Mouse (Mus musculus) hindbrain, embryonic 11.5 days (tissue): ENCODE results near the gene Ankrd23. TPM values are rescaled to one million over a fixed set of nuclear protein-coding genes. Genes with fewer than 3 reads are reported as not detected.

Experiments used
- ATAC-seq: fragments of 200-750 bp; cut with Nextera tagmentation; 2 replicates; pipeline ENCODE4 v1.8.0; 2017; ENCODE audit warnings: mild to moderate bottlenecking, moderate TSS enrichment, moderate library complexity; ENCODE audit not compliant: low FRiP score
- DNase-seq: peaks from one replicate; pipeline ENCODE4 v3.0.0-alpha.2; 2015; ENCODE audit warnings: low spot score
- H3K27ac ChIP-seq: fragments of 300-500 bp; sonication (generic); 2 replicates; pipeline ENCODE4 v1.5.1; 2014; ENCODE audit warnings: mild to moderate bottlenecking, low read depth, low read length
- H3K27me3 ChIP-seq: fragments of 300-500 bp; sonication (generic); 2 replicates; pipeline ENCODE4 v1.6.1; 2014; ENCODE audit warnings: mild to moderate bottlenecking, low read length, moderate library complexity, mixed read lengths; ENCODE audit not compliant: control insufficient read depth, insufficient read depth
- H3K36me3 ChIP-seq: fragments of 300-500 bp; sonication (generic); 2 replicates; pipeline ENCODE4 v1.6.1; 2014; ENCODE audit warnings: mild to moderate bottlenecking, low read length, moderate library complexity, mixed read lengths; ENCODE audit not compliant: control insufficient read depth, insufficient read depth
- H3K4me1 ChIP-seq: fragments of 300-500 bp; sonication (generic); replicated peaks from 2 replicates; pipeline ENCODE4 v1.6.1; 2014; ENCODE audit warnings: low read length, mixed read lengths; ENCODE audit not compliant: control insufficient read depth, insufficient read depth
- H3K4me2 ChIP-seq: fragments of 300-500 bp; sonication (generic); replicated peaks from 2 replicates; pipeline ENCODE4 v1.6.1; 2014; ENCODE audit warnings: mild to moderate bottlenecking, low read depth, low read length
- H3K4me3 ChIP-seq: fragments of 300-500 bp; sonication (generic); 2 replicates; pipeline ENCODE4 v1.5.1; 2014; ENCODE audit warnings: low read depth, low read length
- H3K9ac ChIP-seq: fragments of 300-500 bp; sonication (generic); 2 replicates; pipeline ENCODE4 v1.6.1; 2014; ENCODE audit warnings: low read depth, low read length
- H3K9me3 ChIP-seq: fragments of 300-500 bp; sonication (generic); 2 replicates; pipeline ENCODE4 v1.6.1; 2016; ENCODE audit warnings: low read length; ENCODE audit not compliant: control insufficient read depth
- WGBS: fragments of 180-500 bp; shearing (Covaris S2); extraction: QIAGEN DNeasy Blood & Tissue Kit; methylation state at CpG from one replicate; pipeline ENCODE4 v1.1.7; 2014; 5-methylcytosine and 5-hydroxymethylcytosine counted together
- polyA plus RNA-seq: library from polyadenylated mRNA; unstranded; fragments of >200 nt; fragmentation: Nextera tagmentation; extraction: Ambion mirVana; gene quantifications from 2 replicates; pipeline ENCODE4 v1.2.1, GENCODE M21; 2014

Ankrd23 gene
- polyA plus RNA-seq, 1 experiment from 2014 or later = 6.8 TPM

- 79% methylated on average over 4 of the region's 4 CpGs for WGBS
- H3K27me3 ChIP-seq = no peaks in the 10 kb centered on the region
- H3K4me1 ChIP-seq = 0 out of 2 replicates have a peak, but pooled peaks cover 4% of the 10 kb centered on the region
- no peak for ATAC-seq
- no peaks in the 10 kb centered on the region for H3K36me3 ChIP-seq
- H3K9me3 ChIP-seq = no peaks in the 10 kb centered on the region
- no peak overlapping the region for H3K4me2 ChIP-seq
- DNase-seq = no peak
- no peak overlapping the region for H3K27ac ChIP-seq
- H3K4me3 ChIP-seq = no peak overlapping the region
- H3K9ac ChIP-seq = no peak overlapping the region
Observed at GRCm38 (mm10) chr1:36568776-36569175, 32.1 kb upstream of the Ankrd23 start.

GRCm38 (mm10) chr1:36567818-36568603 is 31.3 kb upstream of the Ankrd23 start:
- Histone ChIP-seq H3K9me3 (no peaks in the 10 kb centered on the region), H3K4me2 (no peak overlapping the region), H3K27me3 (no peaks in the 10 kb centered on the region), H3K36me3 (no peaks in the 10 kb centered on the region), H3K4me3 (no peak overlapping the region), H3K27ac (no peak overlapping the region), H3K4me1 (0 out of 2 replicates have a peak, but pooled peaks cover 4% of the 10 kb centered on the region), H3K9ac (no peak overlapping the region)
- ATAC-seq (no peak), DNase-seq (no peak)
- WGBS = 38% methylated on average over 21 of the region's 21 CpGs

GRCm38 (mm10) chr1:36566425-36566824 is 29.7 kb upstream of the Ankrd23 start:
- H3K9me3 ChIP-seq = no peaks in the 10 kb centered on the region
- DNase-seq (no peak), ATAC-seq (no peak)
- no peak overlapping the region for H3K9ac ChIP-seq
- 15% methylated on average over 2 of the region's 2 CpGs for WGBS
- H3K4me1 ChIP-seq = 0 out of 2 replicates have a peak, but pooled peaks cover 4% of the 10 kb centered on the region
- H3K4me3 ChIP-seq = no peak overlapping the region
- no peak overlapping the region for H3K4me2 ChIP-seq
- H3K27me3 ChIP-seq = no peaks in the 10 kb centered on the region
- H3K27ac ChIP-seq = no peak overlapping the region
- no peaks in the 10 kb centered on the region for H3K36me3 ChIP-seq

GRCm38 (mm10) chr1:36564101-36564500 is 27.4 kb upstream of the Ankrd23 start:
- DNase-seq = no peak
- WGBS = 82% methylated on average over 6 of the region's 6 CpGs
- no peaks in the 10 kb centered on the region for H3K36me3 ChIP-seq
- no peak for ATAC-seq
- no peak overlapping the region for H3K27ac ChIP-seq
- H3K9me3 ChIP-seq = no peaks in the 10 kb centered on the region
- H3K4me3 ChIP-seq = no peak overlapping the region
- peaks cover 6% of the 10 kb centered on the region for H3K4me1 ChIP-seq
- H3K4me2 ChIP-seq = no peak overlapping the region
- H3K9ac ChIP-seq = no peak overlapping the region
- no peaks in the 10 kb centered on the region for H3K27me3 ChIP-seq

- ATAC-seq = no peak
- Histone ChIP-seq H3K4me2 (no peak overlapping the region), H3K9ac (no peak overlapping the region), H3K4me3 (no peak overlapping the region), H3K36me3 (no peaks in the 10 kb centered on the region), H3K27me3 (no peaks in the 10 kb centered on the region), H3K9me3 (no peaks in the 10 kb centered on the region), H3K27ac (no peak overlapping the region), H3K4me1 (peaks cover 10% of the 10 kb centered on the region)
- 74% methylated on average over 4 of the region's 4 CpGs for WGBS
- no peak for DNase-seq
Observed at GRCm38 (mm10) chr1:36563632-36564031, 26.9 kb upstream of the Ankrd23 start.

GRCm38 (mm10) chr1:36563197-36563596 is 26.5 kb upstream of the Ankrd23 start:
- H3K27ac ChIP-seq = no peak overlapping the region

GRCm38 (mm10) chr1:36562388-36562787 is 25.7 kb upstream of the Ankrd23 start:
- Histone ChIP-seq H3K4me1 (peaks cover 7% of the 10 kb centered on the region), H3K4me2 (no peak overlapping the region), H3K36me3 (no peaks in the 10 kb centered on the region), H3K9ac (no peak overlapping the region), H3K27me3 (no peaks in the 10 kb centered on the region), H3K4me3 (no peak overlapping the region), H3K9me3 (no peaks in the 10 kb centered on the region), H3K27ac (no peak overlapping the region)
- no peak for DNase-seq
- no peak for ATAC-seq
- 72% methylated on average over 4 of the region's 4 CpGs for WGBS

More at GRCm38 (mm10) chr1:36563197-36563596, 26.5 kb upstream of the Ankrd23 start:
- Histone ChIP-seq H3K4me1 (peaks cover 11% of the 10 kb centered on the region), H3K9me3 (no peaks in the 10 kb centered on the region), H3K36me3 (no peaks in the 10 kb centered on the region), H3K9ac (no peak overlapping the region), H3K4me3 (no peak overlapping the region), H3K4me2 (no peak overlapping the region), H3K27me3 (no peaks in the 10 kb centered on the region)
- no peak for DNase-seq
- ATAC-seq = no peak
- WGBS = 74% methylated on average over 2 of the region's 2 CpGs

- no peak overlapping the region for H3K4me3 ChIP-seq
Observed at GRCm38 (mm10) chr1:36560903-36561302, 24.2 kb upstream of the Ankrd23 start.

GRCm38 (mm10) chr1:36559888-36560287 is 23.2 kb upstream of the Ankrd23 start:
- no peak overlapping the region for H3K4me2 ChIP-seq
- H3K27ac ChIP-seq = no peak overlapping the region
- no peaks in the 10 kb centered on the region for H3K9me3 ChIP-seq
- H3K4me3 ChIP-seq = no peak overlapping the region
- 64% methylated on average over 5 of the region's 5 CpGs for WGBS
- H3K9ac ChIP-seq = no peak overlapping the region
- peaks cover 15% of the 10 kb centered on the region for H3K4me1 ChIP-seq
- ATAC-seq = no peak
- no peaks in the 10 kb centered on the region; the same call in 1 of the 2 replicates for H3K36me3 ChIP-seq
- DNase-seq = no peak
- H3K27me3 ChIP-seq = no peaks in the 10 kb centered on the region

More at GRCm38 (mm10) chr1:36560903-36561302, 24.2 kb upstream of the Ankrd23 start:
- no peaks in the 10 kb centered on the region for H3K36me3 ChIP-seq
- no peak overlapping the region for H3K4me2 ChIP-seq
- DNase-seq (no peak), ATAC-seq (no peak)
- 57% methylated on average over 6 of the region's 6 CpGs for WGBS
- no peak overlapping the region for H3K27ac ChIP-seq
- no peak overlapping the region for H3K9ac ChIP-seq
- H3K27me3 ChIP-seq = no peaks in the 10 kb centered on the region
- H3K9me3 ChIP-seq = no peaks in the 10 kb centered on the region
- peaks cover 7% of the 10 kb centered on the region for H3K4me1 ChIP-seq
